Mouse (Mus musculus) C2C12 (cell line): ENCODE results near the gene Sdhaf2.

Experiments
- CTCF ChIP-seq: IDR thresholded peaks from one replicate; pipeline ENCODE4 v1.5.1; 2011; ENCODE audit not compliant: control insufficient read depth, insufficient read depth, insufficient read length
- FOSL1 ChIP-seq: IDR thresholded peaks from one replicate; pipeline ENCODE4 v1.8.0; 2011; ENCODE audit warnings: mild to moderate bottlenecking, low read length; ENCODE audit not compliant: poor library complexity, insufficient read depth, severe bottlenecking
- MAX ChIP-seq: IDR thresholded peaks from one replicate; pipeline ENCODE4 v1.6.1; 2011; ENCODE audit warnings: mild to moderate bottlenecking, control low read depth
- MYOD1 ChIP-seq: IDR thresholded peaks from one replicate; pipeline ENCODE4 v1.6.1; 2011; ENCODE audit warnings: low read depth; ENCODE audit not compliant: control insufficient read depth, insufficient read length
- MYOG ChIP-seq: IDR thresholded peaks from one replicate; pipeline ENCODE4 v1.6.1; 2011; ENCODE audit not compliant: control insufficient read depth, insufficient read length; ENCODE audit errors: extremely low read depth
- USF1 ChIP-seq: IDR thresholded peaks from one replicate; pipeline ENCODE4 v1.6.1; 2011; ENCODE audit warnings: low read depth, mild to moderate bottlenecking, control low read depth, moderate library complexity

DNA sequence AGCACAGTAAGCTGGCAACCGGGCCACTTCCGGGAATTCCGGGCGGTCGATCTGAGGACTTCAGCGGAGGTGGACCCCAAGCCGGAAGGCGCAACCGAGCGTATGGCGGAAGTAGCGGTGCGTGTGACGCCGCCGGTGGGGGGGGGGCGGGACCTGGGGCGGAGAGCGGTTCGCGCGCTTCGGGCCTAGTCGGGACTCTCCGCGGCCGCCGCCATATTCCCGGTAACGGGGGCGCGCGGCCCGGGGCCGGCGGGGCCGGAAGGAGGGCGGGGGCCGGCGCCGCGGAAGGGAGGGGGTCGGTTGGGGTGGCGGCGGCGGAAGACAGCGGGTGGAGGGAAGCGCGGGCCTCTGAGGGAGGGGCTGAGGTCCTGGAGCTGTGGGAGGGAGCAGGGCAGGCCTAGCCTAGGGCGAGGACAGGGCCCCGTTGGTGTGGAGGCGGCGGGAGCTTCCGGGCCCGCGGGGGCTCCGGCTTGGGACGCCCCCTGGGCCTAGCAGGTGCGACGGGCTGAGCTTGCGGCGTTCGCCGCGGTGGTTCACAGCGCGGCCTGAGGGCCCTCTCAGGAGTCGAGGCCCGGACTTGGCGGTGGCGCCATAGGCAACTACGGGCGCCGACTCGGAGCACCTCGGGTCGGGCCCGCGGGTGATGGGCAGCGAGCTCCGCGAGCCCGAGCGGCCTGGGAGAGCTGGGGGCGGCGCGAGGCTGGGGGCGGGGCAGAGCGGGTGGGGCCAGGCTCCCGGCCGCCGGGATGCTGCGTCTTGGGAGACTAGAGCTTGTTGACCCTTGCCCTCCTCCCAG lies 638 bp downstream of the Sdhaf2 start, which contains the start of gene Cpsf7:
- no peak for TF ChIP-seq MAX
- TF ChIP-seq MYOD1 = no peak
- no peak for TF ChIP-seq USF1
- TF ChIP-seq CTCF = no peak
- no peak for TF ChIP-seq MYOG
- no peak for TF ChIP-seq FOSL1
